Mouse (Mus musculus) midbrain, embryonic 14.5 days (tissue): ENCODE results near the gene Ascl5. TPM values are rescaled to one million over a fixed set of nuclear protein-coding genes. Genes with fewer than 3 reads are reported as not detected.
A peak's percentile ranks its signal among the peaks of the same experiment; 100 is the strongest.

Experiments
- ATAC-seq: fragments of 200-750 bp; cut with Nextera tagmentation; 2 replicates; pipeline ENCODE4 v1.8.0; 2017; ENCODE audit warnings: moderate number of reproducible peaks, moderate library complexity; ENCODE audit not compliant: low FRiP score, low TSS enrichment
- DNase-seq: peaks from one replicate; pipeline ENCODE4 v3.0.0-alpha.2; 2015
- H3K27ac ChIP-seq: fragments of 300-500 bp; sonication (generic); replicated peaks from 2 replicates; pipeline ENCODE4 v1.5.1; 2014; ENCODE audit warnings: mild to moderate bottlenecking, low read depth, low read length, moderate library complexity
- H3K27me3 ChIP-seq: fragments of 300-500 bp; sonication (generic); 2 replicates; pipeline ENCODE4 v1.6.1; 2014; ENCODE audit warnings: low read length, control low read depth, mixed read lengths; ENCODE audit not compliant: control insufficient read depth, insufficient read depth
- H3K36me3 ChIP-seq: fragments of 300-500 bp; sonication (generic); 2 replicates; pipeline ENCODE4 v1.6.1; 2014; ENCODE audit warnings: low read length, control low read depth; ENCODE audit not compliant: control insufficient read depth, insufficient read depth
- H3K4me1 ChIP-seq: fragments of 300-500 bp; sonication (generic); 2 replicates; pipeline ENCODE4 v1.6.1; 2014; ENCODE audit warnings: mild to moderate bottlenecking, antibody characterized with exemption, low read length, control low read depth; ENCODE audit not compliant: control insufficient read depth, insufficient read depth
- H3K4me2 ChIP-seq: fragments of 300-500 bp; sonication (generic); 2 replicates; pipeline ENCODE4 v1.6.1; 2014; ENCODE audit warnings: mild to moderate bottlenecking, low read length, moderate library complexity
- H3K4me3 ChIP-seq: fragments of 300-500 bp; sonication (generic); replicated peaks from 2 replicates; pipeline ENCODE4 v1.5.1; 2014; ENCODE audit warnings: low read depth, low read length
- H3K9ac ChIP-seq: fragments of 300-500 bp; sonication (generic); replicated peaks from 2 replicates; pipeline ENCODE4 v1.6.1; 2014; ENCODE audit warnings: mild to moderate bottlenecking, low read length, moderate library complexity
- H3K9me3 ChIP-seq: fragments of 300-500 bp; sonication (generic); 2 replicates; pipeline ENCODE4 v1.6.1; 2016; ENCODE audit warnings: low read length, control low read depth, mixed read lengths; ENCODE audit not compliant: control insufficient read depth
- WGBS: fragments of 180-500 bp; shearing (Covaris S2); extraction: QIAGEN DNeasy Blood & Tissue Kit; methylation state at CpG from one replicate; pipeline ENCODE4 v1.1.7; 2014; 5-methylcytosine and 5-hydroxymethylcytosine counted together
- polyA plus RNA-seq: library from polyadenylated mRNA; unstranded; fragments of >200 nt; fragmentation: Nextera tagmentation; extraction: Ambion mirVana; gene quantifications from 2 replicates; pipeline ENCODE4 v1.2.1, GENCODE M21; 2014

The Ascl5 gene
- polyA plus RNA-seq = not detected in 2 replicates

DNA sequence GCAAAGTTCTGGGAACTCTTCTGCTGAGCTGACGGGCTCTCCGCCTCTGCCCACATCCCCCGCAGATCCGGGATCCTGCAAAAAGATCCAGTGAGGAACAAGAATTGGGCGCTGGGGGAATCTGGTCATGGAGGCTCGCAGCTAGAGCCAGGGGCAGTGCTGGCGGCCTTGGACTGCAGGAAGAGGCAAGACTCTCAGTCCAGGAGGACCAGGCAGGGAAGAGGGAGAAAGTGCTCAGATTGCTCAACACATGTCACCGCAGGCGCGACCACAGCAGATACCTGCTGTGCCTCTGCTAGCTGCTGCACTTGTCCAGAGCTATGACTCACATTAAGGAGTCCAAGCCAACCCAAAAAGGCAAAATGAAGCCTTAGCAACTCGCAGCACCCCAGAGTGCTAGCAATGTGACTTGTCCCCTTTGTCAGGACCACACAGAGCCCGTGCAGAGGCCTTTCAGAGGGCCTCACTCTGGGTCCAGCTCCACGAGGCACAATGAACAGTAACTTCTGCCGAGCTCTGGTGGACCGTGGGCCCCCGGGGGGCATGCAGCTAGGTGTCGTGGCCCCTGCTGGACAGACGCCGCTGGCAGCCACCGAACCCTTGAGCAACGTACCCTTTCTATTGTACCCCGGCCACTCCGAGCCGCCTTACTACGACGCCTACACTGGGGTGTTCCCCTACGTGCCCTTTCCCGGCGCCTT lies at the start of gene Ascl5:
TSS of gene Ascl5 (plus strand) at position 493 of the 701 bp plus-strand sequence.
- H3K4me3 ChIP-seq = peak within 1 kb of the TSS; percentile 35
- WGBS = 19% methylated on average over 29 of the region's 29 CpGs
- ATAC-seq (peak; percentile 29; the same call in 1 of the 2 replicates), DNase-seq (no peak)
- H3K27ac ChIP-seq = no peak within 1 kb of the TSS
- H3K4me1 ChIP-seq = no peaks in the 10 kb centered on the region; the same call in 1 of the 2 replicates
- peak within 1 kb of the TSS; percentile 59 for H3K4me2 ChIP-seq
- peak within 1 kb of the TSS; percentile 42; the same call in 1 of the 2 replicates for H3K9ac ChIP-seq
- peaks cover 21% of the 10 kb centered on the region for H3K27me3 ChIP-seq
- no peaks in the 10 kb centered on the region for H3K36me3 ChIP-seq
- H3K9me3 ChIP-seq = no peaks in the 10 kb centered on the region

DNA sequence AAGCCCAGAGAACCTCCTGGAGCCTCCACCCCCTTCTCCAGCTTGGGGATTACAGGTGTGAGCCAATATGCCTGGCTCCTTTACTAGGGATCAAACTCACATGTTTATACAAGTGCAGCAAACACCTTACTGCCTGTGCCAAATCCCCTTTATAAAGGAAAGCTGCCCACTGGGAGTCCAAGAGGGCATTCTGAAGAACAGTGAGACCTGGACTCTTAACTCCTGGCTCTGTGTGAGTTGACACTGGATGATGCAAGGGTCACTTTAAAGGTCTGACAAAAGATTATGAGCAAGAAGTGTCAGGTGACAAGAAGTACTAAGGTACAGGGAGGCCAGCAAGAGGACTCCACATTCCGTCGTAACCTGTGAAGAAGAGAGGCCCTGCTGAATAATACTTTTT lies 49.2 kb upstream of the Ascl5 start:
- WGBS = 92% methylated on average over 2 of the region's 2 CpGs

DNA sequence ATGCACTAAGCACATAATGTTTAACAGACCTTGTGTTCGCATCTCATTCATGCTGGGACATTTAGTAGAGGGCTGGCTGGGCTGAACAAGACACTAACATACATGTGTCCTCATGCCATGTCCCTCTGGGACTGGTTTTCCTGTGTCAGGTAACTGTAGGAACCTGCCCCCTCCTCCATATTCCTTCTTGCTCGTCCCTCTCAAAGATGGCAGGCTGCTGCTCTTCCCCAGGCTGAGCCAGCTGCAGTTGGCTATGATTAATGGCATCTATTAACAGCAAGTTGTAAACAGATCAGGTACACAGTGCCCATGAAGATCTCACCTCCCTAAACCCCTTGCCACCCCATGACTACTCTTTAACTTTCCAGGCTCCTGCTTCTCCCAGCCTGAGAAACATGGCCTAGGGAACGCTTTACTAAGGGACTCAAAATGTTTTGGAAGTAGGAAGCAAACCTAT lies 44.3 kb upstream of the Ascl5 start, which contains the start of gene Igfn1:
TSS of gene Igfn1 (minus strand) at position 51 of the 457 bp plus-strand sequence.
- Histone ChIP-seq H3K27me3 (0 out of 2 replicates have a peak, but pooled peaks cover 11% of the 10 kb centered on the region), H3K9ac (no peak within 1 kb of the TSS), H3K27ac (no peak within 1 kb of the TSS), H3K4me1 (peaks cover 10% of the 10 kb centered on the region), H3K4me2 (peak within 1 kb of the TSS; percentile 60), H3K36me3 (no peaks in the 10 kb centered on the region), H3K4me3 (no peak within 1 kb of the TSS), H3K9me3 (no peaks in the 10 kb centered on the region)
- no peak for ATAC-seq
- WGBS = 89% methylated on average over 3 of the region's 3 CpGs
- no peak for DNase-seq

More for the DNA sequence above, 49.2 kb upstream of the Ascl5 start:
- no peak overlapping the region for H3K4me2 ChIP-seq
- H3K9me3 ChIP-seq = no peaks in the 10 kb centered on the region
- ATAC-seq (no peak), DNase-seq (no peak)
- H3K27me3 ChIP-seq = 0 out of 2 replicates have a peak, but pooled peaks cover 5% of the 10 kb centered on the region
- H3K9ac ChIP-seq = no peak overlapping the region
- H3K36me3 ChIP-seq = no peaks in the 10 kb centered on the region
- no peak overlapping the region for H3K27ac ChIP-seq
- no peak overlapping the region for H3K4me3 ChIP-seq
- no peaks in the 10 kb centered on the region for H3K4me1 ChIP-seq

DNA sequence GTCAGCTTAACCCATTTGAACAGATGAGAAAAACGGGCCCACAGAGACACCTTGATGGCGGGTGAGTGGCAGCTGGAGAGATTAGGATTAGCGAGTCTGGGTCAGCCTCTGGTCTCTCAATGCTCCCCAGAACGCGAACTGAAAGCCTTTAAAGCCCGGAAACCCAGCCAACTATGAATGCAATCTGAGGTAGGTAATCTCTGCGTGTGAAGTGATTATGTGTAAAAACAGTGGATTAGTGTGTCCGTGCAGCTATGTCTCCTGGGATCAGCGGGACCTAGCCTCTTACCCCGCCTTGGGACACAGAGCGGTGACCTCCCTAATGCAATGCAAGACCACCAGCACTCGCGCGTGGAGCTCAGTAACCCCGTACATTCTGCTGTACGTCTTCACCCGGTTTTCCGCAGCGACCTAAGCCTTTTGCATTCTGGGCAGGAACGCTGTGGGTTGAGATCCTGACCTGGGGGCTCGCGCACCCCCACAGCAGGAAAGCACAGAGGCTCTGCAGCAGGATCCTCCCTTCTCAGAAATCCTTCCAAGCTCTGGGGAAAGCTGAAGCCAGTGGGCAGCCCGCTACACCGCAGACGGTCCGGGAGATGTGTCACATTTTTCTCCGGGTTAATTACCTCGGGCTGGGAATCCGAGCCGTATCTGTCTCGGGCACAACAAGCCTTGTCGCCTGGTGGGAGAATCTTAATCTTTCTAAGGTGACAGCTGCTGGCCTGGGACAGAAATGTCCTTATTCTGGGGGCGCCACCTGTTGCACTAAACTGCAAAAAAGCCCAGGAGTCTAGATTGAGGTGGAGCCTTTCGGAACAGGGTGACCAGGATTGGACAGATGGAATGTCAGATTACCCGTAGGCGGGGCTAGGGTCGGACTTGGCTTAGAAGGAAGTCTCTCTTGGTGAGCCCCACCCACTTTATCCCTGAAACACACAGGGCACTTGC lies 43.1 kb upstream of the Ascl5 start, which contains the start of gene Tmem9:
TSS of gene Tmem9 (plus strand) at position 940 of the 948 bp plus-strand sequence.
- ATAC-seq (peak; percentile 60; the same call in 1 of the 2 replicates), DNase-seq (peak; percentile 72)
- Histone ChIP-seq H3K4me3 (peak within 1 kb of the TSS; percentile 34), H3K27me3 (0 out of 2 replicates have a peak, but pooled peaks cover 11% of the 10 kb centered on the region), H3K4me1 (peaks cover 10% of the 10 kb centered on the region), H3K27ac (no peak within 1 kb of the TSS), H3K9me3 (no peaks in the 10 kb centered on the region), H3K9ac (peak within 1 kb of the TSS; percentile 42), H3K36me3 (no peaks in the 10 kb centered on the region), H3K4me2 (peak within 1 kb of the TSS; percentile 60)
- WGBS = 1% methylated on average over 37 of the region's 37 CpGs

DNA sequence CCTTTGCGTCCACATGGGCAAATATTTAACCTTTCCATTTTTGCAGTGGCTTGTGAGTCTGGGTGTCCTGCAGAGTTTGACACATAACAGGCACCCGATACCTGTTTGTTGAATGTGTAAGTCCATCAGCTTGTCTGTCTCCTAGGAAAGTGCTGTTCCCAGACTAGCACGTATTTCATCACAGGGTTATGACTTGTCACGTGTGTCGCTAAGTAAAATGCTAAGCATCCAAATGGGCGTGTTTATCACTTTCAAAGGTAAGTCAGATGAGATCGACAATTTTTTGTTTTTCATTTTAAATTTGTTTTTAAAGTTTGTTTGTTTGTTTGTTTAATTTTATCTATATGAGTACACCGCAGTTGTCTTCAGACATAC lies 42.5 kb upstream of the Ascl5 start:
- Histone ChIP-seq H3K27ac (no peak overlapping the region), H3K9me3 (no peaks in the 10 kb centered on the region), H3K4me3 (peak overlapping the region; percentile 34), H3K27me3 (0 out of 2 replicates have a peak, but pooled peaks cover 11% of the 10 kb centered on the region), H3K9ac (no peak overlapping the region), H3K4me2 (peak overlapping the region; percentile 60), H3K36me3 (no peaks in the 10 kb centered on the region), H3K4me1 (peaks cover 10% of the 10 kb centered on the region)
- 21% methylated on average over 8 of the region's 8 CpGs for WGBS
- DNase-seq = no peak
- no peak for ATAC-seq

DNA sequence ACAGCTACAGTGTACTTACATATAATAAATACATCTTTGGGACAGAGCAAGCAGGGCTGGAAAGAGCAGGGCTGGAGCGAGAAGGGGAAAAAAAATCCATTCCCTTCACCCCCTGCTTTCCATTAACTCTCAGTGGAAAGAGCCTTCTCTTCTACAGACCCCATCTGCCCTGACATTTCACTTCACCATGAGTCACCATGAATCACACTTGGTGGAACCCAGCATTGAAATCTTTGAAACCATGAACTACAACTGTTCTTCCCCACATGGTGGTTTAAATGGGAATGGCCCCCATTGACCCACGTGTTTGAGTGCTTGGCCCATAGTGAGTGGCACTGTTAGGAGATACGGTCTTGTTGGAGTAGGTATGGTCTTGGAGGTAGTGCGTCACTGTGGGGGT lies 40.4 kb upstream of the Ascl5 start:
- no peak for ATAC-seq
- no peak for DNase-seq
- no peak overlapping the region for H3K9ac ChIP-seq
- no peak overlapping the region for H3K4me2 ChIP-seq
- no peak overlapping the region for H3K27ac ChIP-seq
- H3K27me3 ChIP-seq = 0 out of 2 replicates have a peak, but pooled peaks cover 11% of the 10 kb centered on the region
- no peak overlapping the region for H3K4me3 ChIP-seq
- H3K9me3 ChIP-seq = no peaks in the 10 kb centered on the region
- H3K36me3 ChIP-seq = no peaks in the 10 kb centered on the region
- peaks cover 10% of the 10 kb centered on the region for H3K4me1 ChIP-seq
- WGBS = 89% methylated on average over 4 of the region's 4 CpGs

DNA sequence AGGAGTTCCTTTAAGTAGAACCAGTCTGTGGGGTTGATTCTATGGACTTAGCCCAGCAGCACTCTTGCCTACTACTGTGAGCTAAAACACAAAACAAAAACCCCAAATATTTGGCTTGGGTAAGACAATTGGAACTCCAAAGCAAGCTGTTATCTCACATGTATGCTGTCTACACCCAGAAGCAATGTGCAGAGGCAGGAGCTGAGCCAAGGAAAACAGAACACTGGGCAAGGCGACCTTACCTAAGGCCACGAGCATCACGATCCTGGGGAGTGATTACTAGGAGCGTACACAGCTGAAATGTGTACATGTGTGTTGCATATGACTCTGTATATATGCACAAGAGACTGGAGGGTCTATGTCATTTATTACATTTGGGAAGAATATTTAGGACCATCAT lies 37.1 kb upstream of the Ascl5 start:
- Histone ChIP-seq H3K27me3 (no peaks in the 10 kb centered on the region), H3K4me1 (0 out of 2 replicates have a peak, but pooled peaks cover 4% of the 10 kb centered on the region), H3K27ac (no peak overlapping the region), H3K4me3 (no peak overlapping the region), H3K9ac (no peak overlapping the region), H3K9me3 (no peaks in the 10 kb centered on the region), H3K36me3 (no peaks in the 10 kb centered on the region), H3K4me2 (no peak overlapping the region)
- DNase-seq (no peak), ATAC-seq (no peak)
- 88% methylated on average over 4 of the region's 4 CpGs for WGBS

DNA sequence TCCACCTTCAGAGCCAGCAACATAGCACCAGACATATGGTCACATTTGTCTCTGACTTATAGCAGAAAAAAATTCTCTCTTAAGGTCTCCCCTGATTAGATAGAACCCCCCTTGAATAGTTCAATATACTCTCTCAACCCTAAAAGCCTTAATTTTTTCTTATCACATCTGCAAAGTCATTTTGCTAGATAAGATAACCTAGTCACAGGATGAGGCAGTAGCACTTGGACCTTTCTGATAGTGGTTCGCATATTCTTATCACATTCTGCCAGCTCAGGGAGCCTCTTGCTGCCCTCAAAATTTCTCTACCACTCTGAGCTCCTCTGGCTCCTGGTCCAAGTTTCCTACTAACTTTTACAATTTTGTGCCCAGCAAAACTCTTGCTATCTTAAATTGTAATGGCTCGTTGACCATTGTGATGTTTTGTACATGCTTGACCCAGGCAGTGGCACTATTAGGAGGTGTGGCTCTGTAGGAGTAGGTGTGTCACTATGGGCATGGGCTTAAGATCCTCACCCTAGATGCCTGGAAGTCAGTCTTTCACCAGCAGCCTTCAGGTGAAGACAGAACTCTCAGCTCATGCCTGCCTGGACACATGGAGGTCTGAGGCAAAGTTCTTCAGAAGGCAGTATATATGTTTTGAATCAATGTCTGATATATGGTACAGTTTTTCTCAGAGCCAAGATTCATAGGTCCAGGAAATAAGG lies 35.7 kb upstream of the Ascl5 start:
- no peaks in the 10 kb centered on the region for H3K27me3 ChIP-seq

More for the DNA sequence above, 35.7 kb upstream of the Ascl5 start:
- no peak for ATAC-seq
- DNase-seq = no peak
- Histone ChIP-seq H3K4me3 (no peak overlapping the region), H3K4me1 (peaks cover 9% of the 10 kb centered on the region; the same call in 1 of the 2 replicates), H3K27ac (no peak overlapping the region), H3K9ac (no peak overlapping the region), H3K9me3 (no peaks in the 10 kb centered on the region), H3K4me2 (no peak overlapping the region), H3K36me3 (no peaks in the 10 kb centered on the region)
- 89% methylated on average over 2 of the region's 2 CpGs for WGBS
